Mouse (Mus musculus) heart, adult 11 months (tissue): ENCODE measurements at regions not wholly inside any gene's neighbourhood (a gene's known extent, or its start where the extent isn't known, plus 50 kb on each side); places are given as distances from the start of the nearest gene placed in this dataset.

Source experiments
- DNase-seq: peaks from one replicate; pipeline ENCODE4 v3.0.0; 2022

- no peak for DNase-seq
Measured at GRCm38 (mm10) chr14:36819826-36820225, 148.8 kb downstream of the Ccser2 start.

GRCm38 (mm10) chr14:36802418-36802817 lies 166.2 kb downstream of the Ccser2 start:
- no peak for DNase-seq

GRCm38 (mm10) chr14:36799820-36800219 lies 168.8 kb downstream of the Ccser2 start:
- DNase-seq: no peak

DNA sequence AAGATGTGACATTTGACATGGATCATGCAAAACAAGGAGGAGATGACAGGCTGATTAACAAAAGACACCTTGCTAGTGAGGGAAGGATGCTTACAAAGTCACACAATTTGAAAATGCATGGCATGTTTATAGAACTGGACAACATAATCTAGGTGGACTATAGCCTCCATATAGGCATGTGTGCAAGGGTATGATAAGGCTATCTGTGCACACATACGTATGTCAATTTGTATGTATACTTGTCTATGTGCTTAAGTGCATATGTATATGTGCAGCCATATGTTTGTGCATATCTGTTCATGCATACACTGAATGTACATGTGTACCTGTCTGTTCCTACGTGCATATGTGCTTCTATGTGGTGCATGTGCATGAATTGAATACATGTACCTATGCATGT lies 186.7 kb downstream of the Ccser2 start:
- DNase-seq: no peak

DNA sequence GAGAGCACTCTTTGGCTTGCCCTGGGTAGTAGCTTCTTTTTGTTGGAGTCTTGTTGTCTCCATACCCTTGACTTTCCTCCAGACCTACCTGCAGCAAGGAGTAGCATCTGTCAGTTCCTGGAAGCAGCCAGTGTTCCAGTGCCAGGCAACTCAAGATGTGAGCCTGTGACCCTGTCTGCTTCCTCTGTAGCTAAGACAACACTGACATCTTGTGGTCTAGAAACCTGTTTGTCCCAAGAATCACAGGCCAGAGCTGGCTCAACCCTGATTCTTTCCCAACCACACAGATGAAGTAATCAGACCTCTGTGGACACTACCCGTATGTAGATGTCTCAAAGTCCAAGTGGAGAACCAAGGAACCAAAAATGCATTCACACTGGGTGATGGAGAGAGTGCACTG lies 189.6 kb downstream of the Ccser2 start:
- peak; percentile 43 for DNase-seq

DNA sequence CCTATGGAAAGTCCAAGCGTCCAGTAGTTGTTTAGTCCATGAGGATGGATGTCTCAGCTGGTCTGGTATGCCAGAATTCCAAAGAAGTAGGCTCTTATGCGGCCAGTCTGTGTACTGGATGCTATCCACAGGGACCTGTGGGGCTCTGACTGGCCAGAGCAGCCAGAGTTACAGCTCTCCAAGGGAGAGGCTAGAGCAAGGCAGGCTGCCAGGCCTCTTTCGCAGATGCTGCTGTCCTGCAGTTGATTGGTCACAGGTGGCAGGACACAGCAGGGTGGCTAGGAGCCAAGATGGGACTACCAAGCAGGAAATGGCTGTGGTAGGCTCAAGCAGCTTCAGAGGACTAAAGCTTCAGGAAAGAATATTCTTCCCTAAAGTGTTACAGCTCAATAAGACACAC lies 194.2 kb downstream of the Ccser2 start:
- DNase-seq: peak; percentile 82

DNA sequence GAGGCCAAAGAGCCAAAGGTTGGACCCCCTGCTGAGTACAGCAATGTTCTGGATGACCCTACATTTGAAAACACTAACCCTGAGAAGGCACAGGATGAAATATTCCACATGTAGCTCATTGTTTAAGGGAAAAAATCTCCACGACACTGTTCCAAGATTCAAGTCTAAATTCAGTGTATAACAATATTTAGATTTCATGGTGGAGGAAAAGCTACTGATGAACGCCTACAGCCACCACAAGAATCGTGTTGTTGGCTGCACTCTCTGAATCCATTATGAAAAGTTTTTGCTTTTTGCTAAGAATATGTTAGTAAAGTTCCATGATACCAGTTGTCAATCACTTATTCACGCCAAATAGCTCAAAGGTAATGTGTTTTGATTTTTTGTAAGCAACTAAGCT lies 204.2 kb downstream of the Ccser2 start:
- DNase-seq: no peak

- DNase-seq: peak; percentile 80
Measured at GRCm38 (mm10) chr14:36756056-36756455, 212.5 kb downstream of the Ccser2 start.

GRCm38 (mm10) chr14:36748130-36748883 lies 220.3 kb downstream of the Ccser2 start:
- no peak for DNase-seq

- no peak for DNase-seq
Measured at GRCm38 (mm10) chr14:36731095-36731494, 237.5 kb downstream of the Ccser2 start.

DNA sequence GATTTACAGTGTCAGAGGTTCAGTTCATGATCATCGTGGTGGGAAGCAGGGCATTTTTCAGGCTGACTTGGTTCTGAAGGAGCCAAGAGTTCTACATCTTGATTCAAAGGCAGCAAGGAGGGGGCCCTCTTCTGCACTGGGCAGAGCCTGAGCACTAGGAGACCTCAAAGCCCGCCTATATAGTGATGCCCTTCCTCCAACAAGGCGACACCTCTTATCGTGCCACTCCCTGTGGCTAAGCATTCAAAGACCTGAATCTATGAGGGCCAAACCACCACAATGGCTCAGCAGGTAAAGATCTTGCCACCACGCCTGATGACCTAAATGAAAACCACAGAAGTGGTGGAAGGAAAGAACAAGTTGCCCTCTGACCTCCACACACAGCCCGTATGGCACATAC lies 242.5 kb downstream of the Ccser2 start:
- no peak for DNase-seq

DNA sequence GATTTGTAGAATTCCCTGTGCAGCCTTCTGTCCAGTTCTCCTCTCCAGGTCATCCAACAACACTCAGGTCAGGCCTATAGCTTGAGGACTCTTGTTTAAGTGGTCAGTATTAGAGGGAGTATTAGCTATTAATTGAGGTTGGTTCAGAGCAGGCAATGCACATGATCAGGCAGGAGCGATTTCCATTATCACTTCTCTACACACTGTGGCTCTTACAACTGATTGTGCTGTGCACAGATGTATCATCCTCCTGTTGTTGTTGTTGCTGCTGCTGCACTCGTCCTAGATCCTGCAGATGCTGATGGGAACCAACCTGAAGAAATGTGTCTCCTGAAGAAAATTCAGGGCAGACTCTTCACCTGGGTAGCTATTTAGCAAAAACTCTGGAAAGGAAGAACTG lies 252.9 kb downstream of the Ccser2 start:
- DNase-seq: no peak

GRCm38 (mm10) chr14:36696993-36697392 lies 271.6 kb downstream of the Ccser2 start:
- DNase-seq: no peak

GRCm38 (mm10) chr14:36691958-36692357 lies 276.6 kb downstream of the Ccser2 start:
- no peak for DNase-seq

DNA sequence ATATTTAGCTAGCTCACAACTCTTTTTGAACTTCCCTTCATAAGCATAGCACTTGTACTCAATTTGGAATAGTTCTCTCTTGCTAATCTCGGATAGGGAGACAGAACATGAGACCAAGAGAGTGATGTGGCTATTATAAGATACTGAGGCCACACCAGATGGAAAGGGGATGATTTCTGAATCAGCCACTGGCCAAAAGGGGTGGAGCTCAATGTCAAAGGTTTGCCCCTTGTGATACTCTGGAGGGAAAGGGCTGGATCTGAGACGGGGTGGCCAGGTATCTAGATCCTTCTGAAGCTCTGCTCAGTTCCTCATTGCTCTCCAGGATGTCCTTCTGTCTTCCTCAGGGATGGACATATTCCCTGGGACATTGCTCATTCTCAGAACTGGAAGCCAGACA lies 277.6 kb downstream of the Ccser2 start:
- no peak for DNase-seq

GRCm38 (mm10) chr14:36658678-36659263 lies 309.8 kb downstream of the Ccser2 start:
- DNase-seq: no peak

DNA sequence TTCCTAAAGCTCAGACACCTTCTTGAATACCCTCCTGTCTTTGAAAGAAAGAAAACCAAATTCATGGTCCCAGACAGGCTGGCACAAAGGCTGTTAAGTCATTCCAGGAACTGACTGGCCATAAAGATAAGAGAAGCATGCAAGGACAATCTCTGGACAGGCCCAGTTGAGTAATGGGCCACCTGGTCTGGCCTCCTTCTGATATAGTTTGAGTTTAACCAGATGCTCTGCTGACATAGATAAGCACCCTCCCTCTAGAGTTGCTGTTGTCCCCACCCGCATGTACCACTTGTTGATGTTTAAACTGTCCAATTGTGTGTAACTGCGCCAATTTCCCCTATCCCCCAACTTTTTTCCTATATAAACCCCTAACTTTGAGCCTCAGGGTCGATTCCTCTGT lies 310.4 kb downstream of the Ccser2 start:
- no peak for DNase-seq

DNA sequence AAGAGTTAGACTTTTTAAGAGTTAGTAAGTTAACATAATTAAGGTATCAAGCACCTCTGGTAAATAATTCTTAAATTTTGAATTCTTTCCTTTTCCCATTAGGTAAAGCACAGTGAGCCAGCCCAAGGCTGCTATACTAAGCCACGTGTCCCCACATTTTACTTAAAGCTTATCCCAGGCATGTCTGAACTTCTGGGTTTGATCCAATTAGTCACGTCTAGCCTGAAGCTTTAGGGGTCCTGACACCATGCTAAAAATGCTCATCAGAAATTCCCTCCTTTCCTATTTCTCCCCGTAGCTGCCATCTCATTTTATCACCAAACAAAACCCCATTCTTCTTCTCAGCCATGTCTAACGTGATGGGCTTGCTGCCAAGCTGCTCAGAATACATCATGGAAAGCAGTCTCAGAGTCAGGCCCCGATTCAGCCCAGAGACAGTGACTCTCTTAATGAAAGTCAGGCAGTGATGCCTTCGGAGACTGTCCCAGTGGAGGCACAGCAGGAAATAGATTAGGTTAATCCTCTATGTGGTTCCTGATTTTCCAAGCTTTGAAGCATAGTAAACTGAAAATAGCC lies 315.5 kb downstream of the Ccser2 start:
- no peak for DNase-seq

DNA sequence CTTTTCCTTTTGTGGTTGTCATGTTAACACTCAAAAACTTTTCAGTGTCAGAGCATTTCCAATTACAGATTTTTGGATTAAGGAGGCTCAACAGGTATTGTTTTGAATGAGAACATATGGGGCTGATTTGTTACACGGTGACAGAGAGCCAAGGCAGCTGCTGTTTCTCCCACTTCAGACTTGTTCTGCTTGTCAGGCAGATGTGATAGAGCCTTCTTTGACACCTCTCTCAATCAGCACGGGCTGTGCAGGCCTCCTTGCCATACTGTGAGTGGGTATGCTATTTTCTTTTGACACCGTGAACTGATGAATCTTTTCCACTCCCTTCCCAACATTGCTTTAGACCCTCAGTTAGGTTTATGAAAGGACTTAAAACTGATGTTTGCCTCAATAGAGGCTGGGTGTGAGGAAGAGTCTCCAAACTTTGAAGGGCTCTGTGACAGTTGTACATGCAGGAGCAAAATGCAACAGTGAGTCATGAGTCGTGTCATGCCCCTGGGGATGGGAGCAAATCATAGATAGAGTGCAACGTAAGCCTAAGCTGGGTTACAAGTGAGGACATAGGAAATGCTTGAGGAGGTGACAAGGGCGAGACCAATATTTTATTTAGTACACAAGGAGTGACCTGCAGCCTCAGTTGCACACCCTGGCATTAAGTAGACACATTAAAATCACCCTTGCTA lies 317.4 kb downstream of the Ccser2 start:
- peak; percentile 84 for DNase-seq

DNA sequence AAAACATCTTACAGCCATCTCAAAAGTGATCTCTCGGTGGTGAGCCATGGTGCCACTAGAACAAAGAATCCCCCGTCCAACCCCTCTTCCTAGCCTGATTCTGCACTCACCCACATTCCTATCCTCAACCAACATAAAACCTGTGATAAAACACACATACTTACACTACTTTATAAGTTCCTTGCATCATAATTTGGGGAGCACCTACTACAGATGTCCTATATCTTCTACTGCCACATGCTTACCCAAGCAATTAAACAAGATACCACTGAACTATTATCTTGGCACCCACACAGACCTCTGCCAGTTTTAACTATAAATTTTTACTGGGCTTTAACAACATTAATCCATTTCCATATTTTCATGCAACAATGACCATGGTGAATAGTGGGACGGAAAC lies 321.9 kb downstream of the Ccser2 start:
- no peak for DNase-seq

- DNase-seq: no peak
Measured at GRCm38 (mm10) chr14:36646237-36646636, 322.3 kb downstream of the Ccser2 start.

DNA sequence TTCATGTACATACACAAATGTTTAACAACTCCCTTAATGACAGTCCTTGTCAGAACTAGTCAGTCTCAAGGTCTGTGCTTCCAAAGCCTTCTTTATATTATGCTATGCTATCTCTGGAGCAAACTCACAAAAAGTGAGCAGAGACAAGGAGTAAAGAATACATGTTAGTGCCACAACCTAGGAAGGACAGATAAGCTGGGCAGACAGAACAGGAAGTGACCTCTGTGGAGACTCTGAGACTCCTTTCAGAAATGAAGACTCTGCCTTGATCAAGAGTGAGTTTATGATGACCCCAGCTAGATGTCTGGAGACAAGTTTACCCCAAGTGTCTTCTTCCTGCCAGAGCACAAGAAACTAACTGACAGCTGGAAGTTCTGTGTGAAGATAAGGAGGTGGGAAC lies 343.8 kb downstream of the Ccser2 start:
- no peak for DNase-seq

DNA sequence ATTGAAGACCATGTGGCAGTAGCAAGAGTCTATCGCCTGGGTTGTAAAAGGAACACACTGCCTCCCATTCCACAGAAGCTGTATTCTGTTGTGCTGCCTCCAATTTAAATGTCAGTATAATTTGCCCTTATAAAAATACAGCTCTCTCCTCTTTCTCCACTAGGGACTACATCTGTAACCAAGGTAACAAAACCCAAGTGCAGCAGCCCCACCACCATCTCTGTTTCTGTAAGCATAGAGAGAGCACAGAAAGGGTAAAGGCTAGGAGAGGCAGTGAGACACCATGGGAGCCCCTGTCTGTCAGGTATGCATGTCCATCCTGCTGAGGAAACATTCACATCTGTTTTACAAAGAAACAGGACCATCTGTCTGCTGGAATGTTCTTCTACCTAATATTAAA lies 344.4 kb downstream of the Ccser2 start:
- DNase-seq: no peak

DNA sequence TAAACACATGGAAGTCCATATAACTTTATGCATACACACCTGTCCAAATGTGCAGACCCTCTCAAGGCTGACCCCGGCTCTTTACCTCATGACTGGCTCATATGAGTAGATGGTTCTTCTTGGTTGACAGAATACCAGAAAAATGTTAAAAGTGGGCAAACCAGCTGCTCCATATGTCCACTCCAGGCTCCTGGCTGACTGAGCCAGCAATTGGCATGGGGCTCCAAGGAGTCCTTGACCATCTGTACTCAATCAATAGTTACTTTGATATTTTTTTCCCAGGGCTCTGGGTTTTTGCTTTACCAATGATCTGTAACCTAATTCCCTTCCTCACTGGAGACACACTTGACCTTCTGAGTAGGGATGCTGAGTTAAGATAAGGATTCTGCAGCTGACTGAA lies 345.5 kb downstream of the Ccser2 start:
- no peak for DNase-seq
